Mouse (Mus musculus) heart, postnatal 0 days (tissue): ENCODE results near the gene Pakap.

ENCODE experiments used
- CTCF ChIP-seq: IDR thresholded peaks from 2 replicates; pipeline ENCODE4 v1.5.1; 2016; ENCODE audit warnings: antibody characterized with exemption, control low read depth, low read depth
- EP300 ChIP-seq: IDR thresholded peaks from 2 replicates; pipeline ENCODE4 v1.6.1; 2016; ENCODE audit warnings: antibody characterized with exemption, low read depth

GRCm38 (mm10) chr4:57816146-57816545 is 248.2 kb downstream of the Pakap start:
- no peak for TF ChIP-seq CTCF
- no peak for TF ChIP-seq EP300
